Mouse (Mus musculus) spleen, adult 2 months (tissue): Measurements from ENCODE around the gene Itgb3bp.

Experiments used
- CTCF ChIP-seq: fragments of 200-500 bp; IDR thresholded peaks from 2 replicates; pipeline ENCODE4 v1.5.1; 2011; ENCODE audit warnings: mild to moderate bottlenecking, inconsistent platforms; ENCODE audit not compliant: insufficient read depth, insufficient read length, insufficient replicate concordance; ENCODE audit errors: extremely low read depth
- POLR2A ChIP-seq: fragments of 200-500 bp; IDR thresholded peaks from 2 replicates; pipeline ENCODE4 v1.6.1; 2011; ENCODE audit warnings: low read depth, low read length, inconsistent platforms

DNA sequence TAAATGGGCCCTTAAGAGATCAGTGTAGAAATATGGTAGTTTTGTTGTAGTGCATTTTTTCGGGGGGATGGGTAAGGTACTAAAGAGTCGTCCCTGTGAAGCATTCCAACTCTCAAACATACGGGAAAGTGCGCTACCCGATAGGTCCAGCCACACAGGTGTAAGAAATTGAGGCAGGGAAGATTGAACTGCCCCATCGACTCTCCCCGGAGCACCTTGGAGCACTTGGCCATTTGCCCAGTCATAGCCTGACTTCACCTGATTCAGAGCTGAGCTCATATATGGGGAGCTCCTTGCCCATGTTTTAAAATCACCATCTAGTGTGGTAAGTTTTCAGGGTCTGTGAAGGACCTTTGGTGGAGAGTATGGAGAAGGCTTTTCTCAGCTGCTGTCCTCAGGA lies 5.2 kb upstream of the Itgb3bp start:
- TF ChIP-seq POLR2A, result no peak
- TF ChIP-seq CTCF, result no peak
